ENCODE assay signal across 15 mouse cellular contexts in genomic region chr14:100978515-100978914, GRCm38 (mm10).
"Had no signal": no experiment of that assay in that cellular context is flagged by ENCODE, and none has a peak within 500 bp of the region (broad histone marks: within the 10 kb centered on the region; RNA-seq: fewer than 3 reads in every experiment).

No protein-coding gene starts in this region.

- DNase-seq: retina, postnatal 1 day; right cerebral cortex, adult 18-20 months; right cerebral cortex, postnatal 14 days; right cerebral cortex, postnatal 25 days; right cerebral cortex, postnatal 4 days; spleen, adult 18-20 months; thymus, adult 18-20 months; thymus, adult 2 months; thymus, postnatal 14 days; thymus, postnatal 25 days; thymus, postnatal 36 days; thymus, postnatal 4 days had no signal

- H3K9me3 ChIP-seq: neural tube, embryonic 15.5 days; stomach, embryonic 15.5 days had no signal

- H3K4me1 ChIP-seq: neural tube, embryonic 15.5 days; stomach, embryonic 15.5 days had no signal

- H3K36me3 ChIP-seq: neural tube, embryonic 15.5 days; stomach, embryonic 15.5 days had no signal

- H3K27me3 ChIP-seq: neural tube, embryonic 15.5 days; stomach, embryonic 15.5 days had no signal

- H3K9ac ChIP-seq: neural tube, embryonic 15.5 days; stomach, embryonic 15.5 days had no signal

- H3K27ac ChIP-seq: neural tube, embryonic 15.5 days; stomach, embryonic 15.5 days; stomach, postnatal 0 days had no signal

- H3K4me3 ChIP-seq: neural tube, embryonic 15.5 days; stomach, embryonic 15.5 days had no signal

- H3K4me2 ChIP-seq: neural tube, embryonic 15.5 days; stomach, embryonic 15.5 days had no signal
